Mouse (Mus musculus) right cerebral cortex, postnatal 36 days (tissue): ENCODE data around the gene Zfp991.
"Not testable (repeated sequence)": the region's sequence is repeated elsewhere in the genome, so short reads cannot be mapped to it uniquely, and the experiment has no call there.

ENCODE experiments used
- DNase-seq, 2 experiments: peaks; one replicate each; pipeline ENCODE4 v3.0.0; 2022; ENCODE audit warnings: low spot score in 2 of 2, mixed read lengths in 1 of 2

Gene Zfp991

DNA sequence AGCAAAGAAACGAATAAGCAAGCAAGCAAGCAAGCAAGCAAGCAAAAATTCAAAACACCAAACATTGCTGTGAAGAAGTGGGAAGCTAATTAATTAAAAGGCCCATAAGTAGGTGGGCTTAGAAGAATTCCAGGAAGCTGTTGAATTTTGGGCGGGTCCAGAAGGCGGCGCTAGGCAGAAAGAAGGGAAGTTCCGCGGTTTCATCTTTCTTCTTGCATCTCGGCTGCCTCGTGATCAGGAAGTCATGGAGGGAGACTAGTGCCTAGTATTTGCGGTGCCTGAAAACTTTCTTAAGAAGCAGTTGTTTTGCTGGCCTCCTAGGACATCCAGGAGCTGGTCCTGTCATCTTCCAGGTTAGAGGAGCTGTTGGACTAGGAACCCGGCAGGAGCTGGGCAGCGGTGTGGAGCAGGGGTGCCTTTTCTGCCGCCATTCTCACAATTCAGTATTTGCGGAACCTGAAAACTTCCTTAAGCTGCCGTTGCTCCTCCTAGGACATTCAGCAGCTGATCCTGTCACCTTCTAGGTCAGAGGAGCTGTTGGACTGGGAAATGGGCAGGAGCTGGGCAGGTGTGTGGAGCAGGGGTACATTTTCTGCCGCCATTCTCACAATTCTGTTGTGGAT, at the start of gene Zfp991:
Gene Zfp991, plus strand, starts transcription at position 202 of the 623 bp plus-strand sequence.
- DNase-seq = not testable (repeated sequence)

DNA sequence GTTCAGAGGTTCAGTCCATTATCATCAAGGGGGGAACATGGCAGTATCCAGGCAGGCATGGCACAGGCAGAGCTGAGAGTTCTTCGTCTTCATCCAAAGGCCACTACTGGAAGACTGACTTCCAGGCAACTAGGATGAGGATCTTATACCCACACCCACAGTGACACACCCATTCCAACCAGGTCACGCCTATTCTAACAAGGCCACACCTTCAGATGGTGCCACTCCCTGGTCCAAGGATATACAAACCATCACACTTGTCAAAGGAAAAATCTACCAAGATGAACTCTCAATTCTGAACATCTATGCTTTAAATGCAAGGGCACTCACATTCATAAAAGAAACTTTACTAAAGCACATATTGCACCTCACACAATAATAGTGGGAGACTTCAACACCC, 36.2 kb upstream of the Zfp991 start:
- not testable (repeated sequence) for DNase-seq

DNA sequence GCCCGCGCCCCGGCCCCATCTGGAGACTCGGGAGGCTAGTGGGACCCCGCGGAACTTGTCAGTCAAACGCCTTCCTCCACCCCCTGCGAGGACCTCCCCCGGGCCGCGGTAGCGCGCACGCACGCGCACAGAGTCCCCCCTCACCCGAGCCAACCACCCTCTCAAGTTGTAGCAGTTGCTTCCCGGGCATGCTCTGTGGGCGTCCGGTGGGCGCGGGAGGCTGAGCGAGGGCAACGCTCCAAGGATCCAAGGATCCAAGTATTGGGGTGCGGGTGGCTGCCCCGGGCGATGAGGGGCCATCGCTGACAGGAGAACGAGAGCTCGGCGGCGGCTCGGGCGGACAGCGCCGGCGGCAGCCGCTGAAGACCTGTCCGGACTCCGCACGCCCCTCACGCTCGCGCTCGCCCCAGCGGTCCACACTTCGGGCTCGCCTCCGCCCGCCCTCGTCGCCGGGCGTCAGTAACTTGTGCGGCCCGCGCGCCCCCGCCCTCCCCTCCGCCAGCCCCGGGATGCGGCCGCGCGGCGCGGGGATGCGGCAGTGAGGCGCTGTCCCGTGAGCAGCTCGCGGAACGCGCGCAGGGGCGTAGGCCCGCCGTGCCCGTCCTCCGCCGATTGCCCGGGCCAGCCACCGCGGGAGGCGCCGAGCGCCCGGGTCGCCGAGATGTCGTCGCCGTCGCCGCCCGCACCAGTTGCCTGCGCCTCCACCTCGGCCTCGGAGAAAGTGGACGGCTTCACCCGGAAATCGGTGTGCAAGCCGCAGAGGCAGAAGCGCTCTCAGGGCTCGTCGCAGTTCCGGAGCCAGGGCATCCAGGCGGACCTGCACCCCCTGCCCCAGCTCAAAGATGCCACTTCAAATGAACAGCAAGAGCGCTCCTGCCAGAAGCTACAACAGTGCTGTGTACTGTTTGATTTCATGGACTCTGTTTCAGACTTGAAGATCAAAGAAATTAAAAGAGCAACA, 29.9 kb upstream of the Zfp991 start:
- not testable (repeated sequence) for DNase-seq

DNA sequence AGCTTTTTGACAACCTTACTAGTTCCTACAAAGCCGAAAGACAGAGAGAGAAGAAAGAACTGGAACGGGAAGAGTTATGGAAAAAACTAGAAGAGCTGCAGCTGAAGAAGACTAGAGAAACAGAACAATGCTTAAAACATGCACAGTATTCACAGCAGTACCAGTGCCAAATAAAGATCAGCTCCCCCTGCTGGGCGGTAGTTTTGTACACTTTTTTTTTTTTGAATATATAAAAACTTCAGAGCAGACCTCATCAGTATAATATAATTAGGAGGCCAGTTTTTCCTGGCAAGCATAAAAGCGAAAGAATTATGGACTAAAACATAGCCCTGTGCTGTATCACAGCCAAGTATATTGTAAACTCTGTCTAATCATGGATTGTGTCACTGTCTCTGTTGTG, 28.0 kb upstream of the Zfp991 start:
- not testable (repeated sequence) for DNase-seq

DNA sequence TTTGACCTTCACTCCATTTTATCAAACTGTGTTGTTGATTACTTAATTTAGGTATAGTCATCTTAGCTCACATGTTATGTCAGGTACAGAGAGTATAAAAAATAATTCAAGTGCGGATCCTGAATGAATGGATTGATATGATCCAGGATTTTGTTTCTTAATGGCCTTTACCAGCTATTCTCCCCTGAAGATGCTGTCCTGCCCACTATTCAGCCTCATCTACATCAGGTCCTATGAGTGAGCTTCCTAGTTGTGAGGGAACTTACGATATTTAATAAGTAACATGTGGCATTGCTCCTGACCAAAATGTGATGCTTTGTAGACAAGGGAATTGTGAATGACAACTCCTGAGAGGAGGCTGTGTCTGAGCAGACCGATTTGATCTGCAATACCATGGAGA, 14.0 kb upstream of the Zfp991 start:
- DNase-seq = not testable (repeated sequence)

DNA sequence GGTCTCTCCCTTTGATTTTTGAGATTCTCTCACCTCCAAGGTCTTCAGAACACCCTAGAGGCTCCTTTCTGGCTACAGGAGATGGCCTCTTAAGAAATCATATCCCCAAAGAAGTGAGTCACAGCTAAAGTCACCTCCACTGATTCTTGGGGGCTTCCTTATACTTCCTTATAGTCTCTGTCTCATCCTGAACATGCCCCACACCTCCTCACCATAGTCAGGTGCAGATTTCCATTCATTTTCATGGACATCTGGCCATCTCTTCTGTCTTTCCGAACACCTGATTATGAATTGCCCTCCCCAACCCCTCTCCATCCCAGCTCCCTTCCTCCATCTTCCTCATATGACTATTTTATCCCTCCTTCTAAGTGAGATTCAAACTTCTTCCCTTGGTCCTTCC, 9.6 kb upstream of the Zfp991 start:
- not testable (repeated sequence) for DNase-seq

DNA sequence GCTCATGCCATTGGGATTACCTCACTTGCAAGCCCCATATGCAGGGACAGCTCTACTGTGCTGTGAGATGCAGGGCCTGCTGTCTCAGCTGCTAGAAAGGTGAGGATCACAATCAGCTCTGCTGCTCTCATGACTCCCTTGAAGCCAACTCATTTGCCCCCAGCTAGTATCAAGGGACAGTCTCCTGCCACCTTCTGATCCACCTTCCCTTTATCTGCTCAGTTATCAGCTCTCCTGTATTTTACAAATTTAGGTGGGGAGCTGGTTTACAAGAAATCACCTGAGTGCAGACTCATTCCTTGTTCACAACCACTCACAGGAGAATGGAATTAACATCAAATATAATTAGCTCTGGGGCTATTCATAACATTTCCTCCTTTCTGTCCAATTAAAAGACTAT, 8.0 kb upstream of the Zfp991 start:
- DNase-seq = not testable (repeated sequence)

DNA sequence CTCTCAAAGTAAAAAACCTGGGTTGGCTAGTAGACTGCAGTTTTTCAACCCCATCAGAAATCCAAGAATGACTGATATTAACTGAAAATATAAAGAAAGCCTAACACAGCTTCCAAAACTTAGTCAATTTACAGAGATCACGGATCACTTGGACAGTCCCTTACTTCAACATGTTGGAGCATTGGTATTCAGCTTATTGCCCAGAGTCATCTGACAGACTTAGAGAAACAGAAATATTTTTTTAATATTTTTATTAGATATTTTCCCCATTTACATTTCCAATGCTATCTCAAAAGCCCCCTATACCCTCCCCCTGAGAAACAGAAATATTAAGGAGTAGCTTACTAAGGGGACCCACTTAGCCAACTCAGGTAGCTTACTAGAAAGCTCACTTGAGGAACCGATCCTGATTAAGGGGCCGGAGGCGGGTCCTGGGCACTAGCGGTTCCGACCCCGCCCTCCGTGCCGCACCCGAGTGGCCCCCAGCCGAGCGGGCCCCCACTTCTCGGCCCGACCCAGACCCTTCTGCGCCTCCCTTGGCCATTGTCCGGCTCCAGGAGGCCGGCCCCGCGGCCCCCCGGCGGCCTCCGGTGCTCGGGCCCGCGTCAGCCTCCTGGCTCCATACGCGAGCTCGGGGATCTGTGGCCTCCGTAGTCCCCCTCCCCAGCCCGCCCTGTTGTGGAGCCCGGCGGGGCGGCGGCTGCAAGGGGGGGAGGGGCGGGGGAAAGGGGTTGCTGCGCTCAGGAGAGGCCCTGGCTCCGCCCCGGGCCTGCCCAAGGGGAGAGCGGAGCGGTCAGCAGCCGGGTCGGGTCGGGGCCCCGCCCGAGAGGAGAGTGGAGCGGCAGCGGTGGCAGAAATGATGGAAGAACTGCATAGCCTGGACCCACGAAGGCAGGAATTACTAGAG, 7.2 kb upstream of the Zfp991 start:
- DNase-seq = not testable (repeated sequence)

DNA sequence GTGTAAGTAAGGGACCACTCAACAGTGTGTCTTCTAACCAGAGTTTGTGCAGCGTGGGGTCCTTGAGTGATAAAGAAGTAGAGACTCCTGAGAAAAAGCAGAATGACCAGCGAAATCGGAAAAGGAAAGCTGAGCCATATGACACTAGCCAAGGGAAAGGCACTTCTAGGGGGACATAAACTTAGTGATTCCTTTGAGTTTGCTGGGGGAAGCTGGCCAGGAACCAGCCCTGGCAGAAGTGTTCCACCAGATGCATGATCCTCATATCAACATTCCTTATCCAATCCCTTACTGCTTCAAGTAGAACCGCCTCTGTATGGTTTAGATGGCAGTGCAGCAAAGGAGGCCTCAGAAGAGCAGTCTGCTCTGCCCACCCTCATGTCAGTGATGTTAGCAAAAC, 6.5 kb upstream of the Zfp991 start:
- not testable (repeated sequence) for DNase-seq

DNA sequence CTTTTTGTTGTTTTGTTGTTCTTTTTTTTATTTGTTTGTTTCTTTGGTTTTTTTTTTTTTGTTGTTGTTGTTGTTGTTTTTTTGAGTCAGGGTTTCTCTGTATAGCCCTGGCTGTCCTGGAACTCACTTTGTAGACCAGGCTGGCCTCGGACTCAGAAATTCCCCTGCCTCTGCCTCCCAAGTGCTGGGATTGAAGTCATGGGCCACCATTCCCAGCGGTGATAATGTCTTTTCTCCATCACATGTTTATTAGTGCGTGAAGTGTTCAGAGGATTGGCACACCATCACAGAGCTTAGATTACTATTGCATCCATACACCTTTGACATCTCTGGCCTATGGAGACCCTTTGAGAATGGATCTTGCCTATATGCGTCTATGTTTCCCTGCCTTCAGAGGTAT, 6.0 kb upstream of the Zfp991 start:
- not testable (repeated sequence) for DNase-seq

DNA sequence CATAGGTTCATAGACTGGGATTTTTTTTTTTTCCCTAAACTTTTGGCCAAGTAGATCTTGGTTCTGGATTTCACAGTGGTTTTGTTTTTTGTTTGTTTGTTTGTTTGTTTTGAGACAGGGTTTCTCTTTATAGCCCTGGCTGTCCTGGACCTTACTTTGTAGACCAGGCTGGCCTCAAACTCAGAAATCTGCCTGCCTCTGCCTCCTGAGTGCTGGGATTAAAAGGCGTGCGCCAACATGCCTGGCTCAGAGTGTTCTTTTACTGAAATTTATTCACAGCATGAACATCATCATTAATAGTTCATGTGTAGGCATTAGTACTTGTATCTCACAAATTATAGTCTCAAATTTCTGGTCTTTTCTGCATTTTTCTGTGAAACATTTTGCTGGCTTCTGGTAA, 5.4 kb upstream of the Zfp991 start:
- not testable (repeated sequence) for DNase-seq

DNA sequence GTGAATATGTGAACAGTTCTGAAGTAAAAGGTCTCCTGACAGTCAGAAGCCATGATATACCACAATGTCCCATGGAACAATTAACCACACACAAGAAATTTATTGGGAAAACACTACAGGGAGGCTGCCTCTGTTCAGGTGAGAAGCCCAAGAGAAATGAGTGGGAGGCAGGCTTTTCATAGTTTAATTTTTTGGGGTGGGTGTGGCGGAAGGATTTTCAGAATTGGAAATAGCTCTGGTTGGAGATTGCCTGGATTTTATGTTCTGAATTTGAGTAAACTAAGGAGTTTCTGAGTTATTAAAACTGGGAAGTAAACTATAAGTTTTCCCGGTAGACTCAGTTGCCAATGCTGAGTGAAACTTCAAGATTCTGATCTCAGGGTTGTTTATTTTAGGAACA, 4.7 kb upstream of the Zfp991 start:
- DNase-seq = not testable (repeated sequence)

DNA sequence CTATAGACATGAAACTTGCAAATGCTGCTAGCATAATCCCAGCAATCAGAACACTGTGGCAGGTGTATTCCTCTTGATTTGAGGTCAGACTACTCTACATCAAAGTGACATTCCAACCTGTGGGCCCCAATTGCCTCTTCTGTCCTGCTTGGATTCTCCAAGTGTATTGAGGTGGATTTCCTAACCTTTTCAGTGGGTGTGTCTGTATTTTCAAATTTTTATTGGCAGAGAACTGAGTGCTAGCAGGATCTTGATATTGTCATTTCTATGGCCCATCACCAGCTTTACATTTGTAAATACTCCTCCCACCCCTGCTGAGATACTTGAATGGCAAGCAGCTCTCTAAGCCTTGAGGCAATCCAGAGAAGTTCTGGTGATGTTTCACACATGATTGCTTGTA, 3.7 kb upstream of the Zfp991 start:
- DNase-seq = not testable (repeated sequence)

DNA sequence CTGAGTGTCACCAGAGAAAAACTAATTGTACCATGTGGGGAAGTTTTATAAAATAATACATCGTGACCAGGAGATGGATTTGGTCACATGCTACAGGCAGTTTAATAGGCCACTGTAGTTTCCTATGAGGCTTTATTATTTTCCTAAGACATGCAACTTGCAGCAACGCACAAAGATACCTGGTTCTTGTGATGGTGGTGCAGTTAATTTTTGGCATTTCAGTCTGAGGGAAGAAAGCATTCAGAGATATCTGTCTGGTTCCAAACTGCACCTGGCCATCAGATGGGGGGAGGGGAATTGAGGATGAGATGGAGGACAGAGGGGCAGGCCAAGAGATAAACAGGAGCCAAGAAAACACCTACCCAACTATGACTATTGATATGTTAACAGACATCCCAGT, 1.8 kb downstream of the Zfp991 start:
- DNase-seq = not testable (repeated sequence)

DNA sequence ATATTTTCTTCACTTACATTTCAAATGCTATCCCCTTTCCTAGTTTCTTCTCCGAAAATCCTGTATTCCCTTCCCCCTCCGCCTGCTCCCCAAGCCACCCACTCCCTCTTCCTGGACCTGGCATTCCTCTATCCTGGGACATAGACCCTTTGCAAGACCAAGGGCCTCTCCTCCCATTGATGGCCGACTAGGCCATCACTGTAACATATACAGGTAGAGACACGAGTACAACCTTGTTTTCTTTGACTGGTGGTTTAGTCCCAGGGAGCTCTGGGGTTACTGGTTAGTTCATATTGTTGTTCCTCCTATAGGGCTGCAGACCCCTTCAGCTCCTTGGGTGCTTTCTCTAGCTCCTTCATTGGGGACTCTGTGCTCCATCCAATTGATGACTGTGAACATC, 9.9 kb downstream of the Zfp991 start:
- DNase-seq = not testable (repeated sequence)

DNA sequence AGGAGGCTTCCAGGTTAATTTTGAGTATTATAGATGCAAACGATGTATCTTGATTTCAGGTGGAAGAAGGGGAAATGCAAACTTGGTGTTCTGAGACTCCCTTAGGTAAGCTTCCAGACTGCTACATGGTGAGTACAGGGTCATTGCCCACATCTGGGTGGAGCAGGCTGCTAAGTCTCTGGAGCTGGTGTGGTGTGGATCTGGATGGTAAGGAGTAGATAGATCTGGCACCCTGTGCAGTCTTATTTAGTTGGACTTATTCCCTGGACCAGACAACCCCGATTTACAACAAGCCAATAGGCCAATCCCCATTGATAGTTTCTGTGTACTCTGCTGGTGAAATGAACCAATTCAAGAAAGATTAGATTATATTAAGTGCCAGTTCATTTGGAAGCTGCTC, 33.4 kb downstream of the Zfp991 start:
- not testable (repeated sequence) for DNase-seq

DNA sequence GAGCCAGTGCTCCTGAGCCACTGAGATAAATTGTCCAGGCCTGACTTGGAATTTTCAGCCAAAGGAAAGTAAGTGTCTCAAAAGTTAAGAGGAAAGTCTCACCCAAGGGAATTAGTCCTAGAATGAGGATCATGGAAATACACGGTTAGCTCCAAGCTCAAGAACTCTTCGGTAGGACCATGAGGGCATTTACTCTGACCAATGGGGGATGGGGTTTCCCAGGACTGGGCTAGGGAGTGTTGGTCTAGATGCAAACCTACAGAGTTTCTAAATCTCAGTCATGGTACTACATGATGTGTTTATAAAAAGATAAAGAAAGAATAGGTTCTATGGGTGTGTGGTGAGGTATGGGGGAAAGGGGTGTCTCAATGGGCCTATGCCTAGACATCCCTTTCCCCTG, 38.7 kb downstream of the Zfp991 start:
- DNase-seq = not testable (repeated sequence)

DNA sequence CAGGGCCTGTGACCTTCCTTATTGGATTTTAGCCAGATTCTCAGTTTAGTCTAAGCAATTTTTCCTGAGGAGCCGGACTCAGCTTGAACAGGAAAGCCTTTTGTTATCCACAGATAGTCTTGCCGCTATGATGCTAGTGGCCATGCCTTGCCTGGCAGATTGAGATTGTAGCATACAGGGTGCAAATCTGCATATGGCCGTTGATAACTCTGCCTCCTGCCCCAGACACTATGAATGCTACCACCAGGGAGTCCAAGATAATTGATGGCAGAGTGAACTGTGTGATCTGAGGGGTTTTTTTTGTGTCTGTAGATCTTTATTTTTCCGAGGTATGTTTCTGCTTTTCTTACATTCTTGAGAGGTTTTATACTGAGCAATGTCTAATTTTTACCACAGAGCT, 39.7 kb downstream of the Zfp991 start:
- DNase-seq = not testable (repeated sequence)

DNA sequence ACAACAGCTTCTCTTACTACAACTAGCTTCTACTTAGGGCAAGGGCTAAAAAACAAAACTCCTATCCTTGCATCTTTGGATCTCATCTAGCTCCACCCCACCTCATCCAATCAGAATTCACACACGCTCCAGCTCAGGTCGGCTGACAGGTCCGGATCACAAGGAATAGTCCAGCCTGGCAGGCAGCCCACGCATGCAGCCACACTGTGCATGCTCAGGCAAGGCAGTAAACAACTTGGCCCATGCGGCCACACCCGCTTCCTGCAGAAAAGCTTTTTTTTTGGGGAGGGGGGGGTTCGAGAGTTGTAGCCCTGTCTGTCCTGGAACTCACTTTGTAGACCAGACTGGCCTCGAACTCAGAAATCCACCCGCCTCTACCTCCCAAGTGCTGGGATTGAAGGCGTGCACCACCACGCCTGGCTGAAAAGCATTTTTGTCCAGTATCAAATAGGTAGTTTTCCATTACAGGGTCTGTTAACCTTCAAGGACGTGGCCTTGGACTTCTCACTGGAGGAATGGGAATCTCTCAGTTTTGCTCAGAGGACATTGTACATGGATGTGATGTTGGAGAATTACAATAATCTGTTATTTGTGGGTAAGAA, 44.5 kb downstream of the Zfp991 start:
- not testable (repeated sequence) for DNase-seq

DNA sequence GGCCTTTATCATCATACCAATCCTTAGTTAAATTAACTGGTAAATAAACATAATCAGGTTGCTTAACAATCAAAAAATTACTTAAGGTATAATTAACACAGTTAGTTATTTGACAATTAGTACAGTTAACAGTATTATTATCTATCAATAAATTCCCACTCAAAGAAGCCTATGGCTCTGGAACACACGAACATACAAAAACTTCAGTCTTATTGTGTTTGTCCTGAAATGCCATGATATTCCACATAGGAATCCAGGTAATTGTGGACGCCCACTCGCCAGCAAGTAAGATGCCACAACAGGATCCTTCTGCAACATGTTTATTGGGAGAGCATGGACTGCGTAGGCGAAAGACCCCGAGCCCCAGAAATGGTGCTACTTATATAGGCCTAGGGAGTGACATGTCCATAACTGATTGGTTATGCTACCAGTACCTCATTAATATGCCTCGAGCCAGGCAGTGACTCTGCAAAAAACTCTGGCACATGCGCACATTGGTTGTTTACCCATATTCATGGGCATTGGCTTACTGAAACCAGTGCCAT, 49.4 kb downstream of the Zfp991 start:
- not testable (repeated sequence) for DNase-seq
